Mouse (Mus musculus) cerebral cortex, adult 2 months (tissue): ENCODE results near the gene Ndnf.

Experiments used
- WGBS: fragments of 180-500 bp; shearing (Covaris S2); methylation state at CpG from one replicate; pipeline ENCODE4 v1.1.7; 2018; 5-methylcytosine and 5-hydroxymethylcytosine counted together

Gene Ndnf

GRCm38 (mm10) chr6:65760073-65760472 is 88.7 kb downstream of the Ndnf start:
- WGBS = 79% methylated on average over 3 of the region's 3 CpGs
